Mouse (Mus musculus): ENCODE measurements around the gene Izumo4. TPM values are rescaled to one million over a fixed set of nuclear protein-coding genes. Genes with fewer than 3 reads are reported as not detected.
A peak's percentile ranks its signal among the peaks of the same experiment; 100 is the strongest.

Gene Izumo4
- total RNA-seq, 2 experiments from 2014 or later, result 46.4 to 61.7 TPM

- DNase-seq (ENCODE audit: extremely low spot score in 1 of 2, low spot score in 1 of 2), result no peak
Observed at GRCm38 (mm10) chr10:80669018-80669417, 33.0 kb upstream of the Izumo4 start.

DNA sequence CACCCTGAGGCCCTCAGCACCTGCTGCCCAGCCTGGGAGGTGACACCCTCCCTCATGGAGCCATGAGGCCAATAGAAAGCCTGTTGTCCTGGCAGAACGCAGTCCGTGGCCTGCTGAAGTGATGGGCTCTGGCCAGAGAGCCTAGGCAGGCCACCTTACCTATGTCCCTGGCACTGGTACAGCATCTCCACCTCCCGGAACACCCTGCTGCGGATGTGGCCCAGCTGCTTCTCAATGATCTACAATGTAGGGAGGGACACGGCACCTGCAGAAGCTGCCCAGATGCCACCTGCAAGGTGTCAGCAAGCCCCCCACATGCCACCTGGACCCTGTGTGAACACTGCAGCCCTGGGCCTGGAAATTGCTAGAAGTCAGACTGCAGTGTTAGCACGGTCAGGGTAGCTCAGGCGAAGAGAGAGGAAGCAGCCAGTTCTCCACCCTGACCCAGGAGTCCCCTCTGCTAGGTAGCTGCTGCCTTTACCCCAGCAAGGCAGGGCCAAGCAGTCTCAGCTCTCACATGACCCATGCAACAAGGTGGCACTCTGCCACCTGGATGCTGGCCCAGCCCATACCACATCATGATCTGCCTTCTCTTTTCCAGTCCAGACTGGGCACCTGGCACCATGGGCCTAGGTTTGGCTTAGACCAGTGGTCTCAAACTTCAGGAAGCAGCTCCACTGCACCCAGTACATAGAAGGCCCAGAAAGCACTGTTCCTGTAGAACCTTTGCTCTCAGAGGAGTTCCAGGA is 32.1 kb upstream of the Izumo4 start:
- no peak for DNase-seq (ENCODE audit: extremely low spot score in 1 of 2, low spot score in 1 of 2)

DNA sequence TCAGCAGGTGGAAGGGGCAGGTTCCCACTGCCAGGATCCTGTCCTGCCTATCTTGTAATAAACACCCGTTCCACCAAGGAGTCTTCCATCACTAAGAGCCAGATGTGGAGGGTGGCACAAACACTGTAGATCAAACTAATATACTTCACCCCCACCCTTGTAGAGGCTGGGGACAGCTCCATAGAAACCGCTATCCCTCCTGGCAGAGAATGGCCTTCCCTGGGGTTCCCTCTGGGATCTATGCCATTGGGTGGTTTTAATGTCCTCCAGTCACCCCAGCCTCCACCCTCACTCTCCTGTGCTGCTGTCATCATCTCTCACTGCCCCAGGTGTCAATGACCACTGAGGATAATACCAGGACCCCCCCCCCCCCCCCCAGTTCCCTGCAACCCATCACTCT is 31.5 kb upstream of the Izumo4 start:
- no peak for DNase-seq (ENCODE audit: extremely low spot score in 1 of 2, low spot score in 1 of 2)

DNA sequence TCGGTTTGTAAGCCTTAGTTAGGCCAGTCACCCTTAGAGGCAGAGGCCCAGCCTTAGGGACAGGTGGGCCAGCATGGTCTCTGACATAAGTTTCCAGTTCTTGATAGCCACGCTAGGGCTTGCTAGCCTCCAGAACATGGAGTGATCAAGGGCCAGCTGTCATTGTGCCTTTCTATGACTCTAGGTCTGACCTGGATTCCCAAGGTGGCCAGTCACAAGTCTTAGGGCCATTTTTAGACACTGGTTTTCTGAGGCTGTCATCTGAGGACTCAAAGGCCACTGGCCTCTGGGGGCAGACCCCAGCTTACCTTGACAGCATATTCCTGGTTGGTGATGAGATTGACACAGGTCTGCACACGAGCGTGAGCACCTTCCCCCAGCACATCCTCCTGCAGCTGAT is 30.7 kb upstream of the Izumo4 start:
- DNase-seq (ENCODE audit: extremely low spot score in 1 of 2, low spot score in 1 of 2), result no peak

GRCm38 (mm10) chr10:80671936-80672690 is 29.9 kb upstream of the Izumo4 start:
- DNase-seq (ENCODE audit: extremely low spot score in 1 of 2, low spot score in 1 of 2), result no peak

DNA sequence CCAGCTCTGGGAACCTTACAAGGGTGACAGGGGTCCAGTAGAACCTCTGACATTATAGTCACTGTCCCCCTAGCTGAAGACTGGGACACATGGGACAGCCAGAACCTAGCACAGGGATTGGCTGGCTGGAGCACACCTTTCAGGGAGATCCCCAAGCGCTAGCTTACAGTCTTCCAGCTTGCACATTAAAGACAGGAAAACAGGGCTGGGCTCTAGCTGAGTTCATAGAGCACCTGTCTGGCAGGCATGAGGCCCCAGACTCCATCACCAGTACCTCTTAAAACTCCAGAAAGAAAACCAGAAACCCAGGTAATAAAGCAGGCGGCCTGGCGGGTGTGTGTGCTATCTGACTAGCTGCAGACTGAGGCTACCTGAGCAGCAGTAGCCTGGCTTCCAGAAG is 28.3 kb upstream of the Izumo4 start:
- DNase-seq (ENCODE audit: extremely low spot score in 1 of 2, low spot score in 1 of 2), result no peak

DNA sequence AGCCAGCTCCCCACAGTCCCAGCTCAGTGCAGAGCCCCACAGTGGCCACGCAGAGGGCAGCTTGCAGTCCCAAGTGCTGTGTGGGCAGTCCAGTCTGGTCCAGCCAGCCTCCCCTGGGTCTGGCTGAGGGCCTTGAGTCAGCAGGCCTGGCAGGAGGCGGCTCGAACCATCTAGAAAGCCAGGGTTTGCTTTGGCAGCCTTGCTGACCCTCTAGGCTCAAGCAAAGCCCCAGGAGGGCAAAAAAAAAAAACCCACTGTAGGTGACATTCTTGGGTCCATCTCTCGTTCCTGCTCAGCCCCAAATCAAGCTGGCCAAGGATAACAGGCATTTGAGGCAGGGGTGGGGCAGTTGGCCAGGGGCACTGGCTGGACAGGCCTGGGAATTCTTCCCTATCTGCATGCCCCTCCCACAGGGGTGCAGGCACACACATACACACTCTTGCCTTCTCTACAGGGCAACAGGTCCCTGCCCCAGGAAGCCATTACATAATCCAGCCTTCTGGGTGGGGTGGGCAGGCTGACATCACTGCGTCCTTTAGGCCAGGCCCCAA is 27.7 kb upstream of the Izumo4 start:
- DNase-seq (ENCODE audit: extremely low spot score in 1 of 2, low spot score in 1 of 2), result no peak

DNA sequence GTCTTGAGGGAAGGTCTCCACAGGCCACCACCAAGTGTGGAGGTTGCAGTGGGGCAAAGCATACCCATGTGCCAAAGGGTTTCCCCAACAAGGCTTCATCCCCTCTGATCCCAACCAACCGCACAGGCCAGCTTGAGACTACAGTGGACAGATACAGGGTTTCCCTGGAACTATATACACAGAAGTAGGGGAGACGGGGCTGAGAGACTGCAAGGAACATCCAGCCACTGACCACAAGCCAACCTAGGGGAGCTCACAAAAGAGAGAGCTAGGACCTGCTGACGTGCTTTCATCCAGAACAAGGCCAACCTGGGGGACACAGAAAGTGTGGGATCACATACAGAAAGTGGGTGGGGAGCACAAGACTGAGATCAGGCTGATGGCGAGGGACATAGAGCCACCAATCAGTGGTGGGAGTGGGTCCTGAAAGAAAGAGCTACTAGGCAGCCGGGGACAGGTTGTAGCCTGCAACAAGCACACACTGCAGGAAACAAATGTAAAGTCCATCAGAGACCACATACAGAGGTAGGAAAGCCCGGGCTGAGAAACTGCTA is 27.1 kb upstream of the Izumo4 start:
- no peak for DNase-seq (ENCODE audit: extremely low spot score in 1 of 2, low spot score in 1 of 2)

- peak in 1 of 2 experiments; percentile 26 for DNase-seq (ENCODE audit: extremely low spot score in 1 of 2, low spot score in 1 of 2)
Observed at GRCm38 (mm10) chr10:80675405-80676197, 26.4 kb upstream of the Izumo4 start.

DNA sequence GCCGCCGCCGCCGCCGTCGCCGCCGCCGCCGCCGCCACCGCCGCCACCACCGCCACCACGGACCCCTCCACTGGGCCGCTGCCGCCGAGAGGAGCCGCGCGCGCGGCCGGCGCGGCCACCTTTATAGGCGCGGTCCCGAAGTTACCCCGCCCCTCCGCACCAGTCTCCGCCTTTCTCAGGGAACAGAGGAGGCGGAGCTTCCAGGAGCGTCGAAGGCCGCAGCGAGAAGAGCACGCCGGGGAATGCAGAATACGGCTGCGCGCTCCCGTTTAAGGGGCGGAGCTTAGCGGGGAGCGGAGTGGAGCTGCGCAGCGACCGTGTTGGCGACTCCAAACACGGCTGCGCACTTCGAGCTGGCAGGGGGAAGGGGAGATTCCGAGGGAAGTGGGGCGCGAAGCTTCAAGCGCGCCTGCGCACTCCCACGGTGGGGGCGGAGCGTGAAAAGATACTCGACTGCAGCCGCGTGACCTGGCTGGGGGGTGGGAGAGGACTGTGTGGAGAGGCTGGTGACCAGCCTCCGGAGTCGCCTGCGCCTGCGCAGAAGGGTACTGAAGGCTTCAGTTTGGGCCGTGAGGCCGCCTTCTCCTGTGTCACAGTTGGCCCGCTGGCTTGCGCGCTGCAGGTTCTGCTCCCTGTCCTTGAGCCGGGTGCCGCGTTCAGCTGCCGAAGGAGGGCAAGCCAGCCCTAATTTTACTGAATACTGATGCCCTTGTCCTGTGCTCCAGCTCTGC is 25.6 kb upstream of the Izumo4 start:
- peak; percentile 97 to 98 for DNase-seq (ENCODE audit: extremely low spot score in 1 of 2, low spot score in 1 of 2)

DNA sequence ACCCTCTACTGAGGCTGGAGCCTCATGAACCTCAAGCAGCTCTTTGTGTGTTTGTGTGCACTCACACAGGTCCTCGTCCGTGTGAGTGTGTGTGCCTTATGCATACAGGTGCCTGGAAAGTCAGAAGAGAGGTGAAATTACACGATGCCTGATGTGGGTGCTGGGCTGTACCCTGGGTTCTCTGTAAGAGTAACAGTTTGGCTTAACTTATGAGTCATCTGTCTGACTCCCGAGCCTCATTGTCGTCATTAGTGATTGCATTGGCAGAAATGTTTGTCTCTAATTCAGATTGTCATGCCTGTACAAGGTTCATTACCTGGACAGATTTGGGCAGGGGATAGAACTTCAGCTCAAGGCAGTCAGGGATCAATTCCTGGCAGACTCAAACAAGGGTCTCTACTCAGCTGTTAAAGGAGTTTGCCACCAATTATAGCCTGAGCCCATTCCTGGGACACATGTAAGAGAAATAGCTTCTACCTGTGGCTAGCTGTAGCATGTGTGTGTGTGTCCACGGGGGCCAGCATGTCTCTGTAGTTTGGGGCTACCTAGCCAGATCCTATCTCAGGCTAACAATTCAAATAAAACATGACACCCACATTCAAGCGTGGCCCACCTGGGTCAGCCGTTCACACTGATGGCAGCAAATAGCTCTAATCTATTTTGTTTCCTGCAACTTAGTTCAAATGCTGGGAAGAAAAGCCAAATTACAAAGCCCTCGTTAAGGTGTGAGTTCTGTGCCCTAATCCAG is 24.7 kb upstream of the Izumo4 start:
- no peak for DNase-seq (ENCODE audit: extremely low spot score in 1 of 2, low spot score in 1 of 2)

- peak; percentile 53 to 72 for DNase-seq (ENCODE audit: extremely low spot score in 1 of 2, low spot score in 1 of 2)
Observed at GRCm38 (mm10) chr10:80677942-80678436, 24.0 kb upstream of the Izumo4 start, which contains the start of gene Mknk2. Mknk2 (minus strand) TSS chr10:80678112.

GRCm38 (mm10) chr10:80678601-80679377 is 23.2 kb upstream of the Izumo4 start:
- DNase-seq (ENCODE audit: extremely low spot score in 1 of 2, low spot score in 1 of 2), result no peak

- no peak for DNase-seq (ENCODE audit: extremely low spot score in 1 of 2, low spot score in 1 of 2)
Observed at GRCm38 (mm10) chr10:80679556-80680259, 22.3 kb upstream of the Izumo4 start.

DNA sequence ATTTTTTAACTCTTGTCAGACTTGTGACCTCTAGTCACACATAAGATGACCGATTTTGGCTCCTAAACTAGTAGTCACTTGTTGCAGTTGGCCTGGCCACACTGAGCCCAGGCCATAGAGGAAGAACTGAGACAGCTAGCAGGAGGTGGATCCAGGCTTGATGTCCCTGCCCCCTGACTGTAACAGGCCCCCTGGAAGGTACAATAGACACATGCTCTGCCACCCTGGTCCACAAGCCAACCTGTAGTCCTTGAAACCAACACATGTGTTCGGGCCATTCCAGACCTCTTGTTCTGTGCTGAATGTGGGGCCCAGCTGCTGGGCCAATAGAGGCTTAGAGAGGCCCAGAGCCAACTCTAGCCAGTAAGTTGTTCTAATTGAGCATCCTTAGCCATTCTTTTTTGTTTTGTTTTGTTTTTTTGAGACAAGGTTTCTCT is 21.7 kb upstream of the Izumo4 start:
- no peak for DNase-seq (ENCODE audit: extremely low spot score in 1 of 2, low spot score in 1 of 2)

DNA sequence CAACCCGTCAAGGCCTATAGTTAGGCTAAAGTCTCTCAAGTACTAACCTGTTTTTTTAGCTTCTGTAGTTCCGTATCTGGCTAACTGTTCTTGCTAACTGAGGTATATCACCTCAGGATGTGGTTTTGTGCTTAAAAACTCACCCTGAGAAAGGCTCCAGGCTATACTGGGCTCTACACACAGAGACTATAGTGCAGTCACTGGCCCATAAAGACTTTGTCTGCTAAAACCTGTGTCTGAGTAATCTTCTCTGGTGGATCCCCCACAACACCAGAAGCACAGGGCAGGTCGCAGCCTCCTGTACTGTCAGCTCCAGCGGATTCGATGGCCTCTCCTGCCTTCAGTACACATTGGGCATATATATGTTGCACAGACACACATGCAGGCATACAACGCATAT is 20.0 kb upstream of the Izumo4 start:
- DNase-seq (ENCODE audit: extremely low spot score in 1 of 2, low spot score in 1 of 2), result no peak

GRCm38 (mm10) chr10:80683647-80684046 is 18.3 kb upstream of the Izumo4 start:
- no peak for DNase-seq (ENCODE audit: extremely low spot score in 1 of 2, low spot score in 1 of 2)

All from layer of hippocampus, postnatal 25 days (tissue).